Mouse (Mus musculus) testis, adult 2 months (tissue): ENCODE measurements around the gene Tspan18. TPM values are rescaled to one million over a fixed set of nuclear protein-coding genes. Genes with fewer than 3 reads are reported as not detected.

Experiments used
- H3K27ac ChIP-seq: fragments of 200-500 bp; 2 replicates; pipeline ENCODE4 v1.5.1; 2012; ENCODE audit warnings: low read depth, low read length; ENCODE audit not compliant: control insufficient read depth, insufficient read depth
- H3K27me3 ChIP-seq: fragments of 200-500 bp; 2 replicates; pipeline ENCODE4 v1.6.1; 2012; ENCODE audit warnings: mild to moderate bottlenecking, low read length, moderate library complexity; ENCODE audit not compliant: control insufficient read depth, insufficient read depth
- H3K36me3 ChIP-seq: fragments of 200-500 bp; 2 replicates; pipeline ENCODE4 v1.6.1; 2012; ENCODE audit warnings: mild to moderate bottlenecking, low read length; ENCODE audit not compliant: control insufficient read depth, insufficient read depth
- H3K4me1 ChIP-seq: fragments of 200-500 bp; 2 replicates; pipeline ENCODE4 v1.6.1; 2012; ENCODE audit warnings: low read length; ENCODE audit not compliant: control insufficient read depth, insufficient read depth
- H3K4me3 ChIP-seq: fragments of 200-500 bp; 2 replicates; pipeline ENCODE4 v1.5.1; 2012; ENCODE audit warnings: low read depth, mild to moderate bottlenecking, low read length, moderate library complexity, mixed read lengths; ENCODE audit not compliant: control insufficient read depth
- CTCF ChIP-seq: fragments of 200-500 bp; IDR thresholded peaks from 2 replicates; pipeline ENCODE4 v1.5.1; 2012; ENCODE audit warnings: low read depth, mild to moderate bottlenecking, inconsistent platforms, low read length, moderate library complexity; ENCODE audit not compliant: control insufficient read depth, insufficient read depth, insufficient replicate concordance
- POLR2A ChIP-seq: fragments of 200-500 bp; IDR thresholded peaks from 2 replicates; pipeline ENCODE4 v1.6.1; 2012; ENCODE audit warnings: low read depth, mild to moderate bottlenecking, inconsistent platforms, low read length, moderate library complexity; ENCODE audit not compliant: control insufficient read depth
- polyA plus RNA-seq: library from polyadenylated mRNA; depleted of rRNA; stranded (reverse); fragments of >200 nt; gene quantifications from 2 replicates; pipeline ENCODE4 v1.2.3, GENCODE M21; 2012

Tspan18 gene
- polyA plus RNA-seq, 1 experiment, result 15.8 TPM

DNA sequence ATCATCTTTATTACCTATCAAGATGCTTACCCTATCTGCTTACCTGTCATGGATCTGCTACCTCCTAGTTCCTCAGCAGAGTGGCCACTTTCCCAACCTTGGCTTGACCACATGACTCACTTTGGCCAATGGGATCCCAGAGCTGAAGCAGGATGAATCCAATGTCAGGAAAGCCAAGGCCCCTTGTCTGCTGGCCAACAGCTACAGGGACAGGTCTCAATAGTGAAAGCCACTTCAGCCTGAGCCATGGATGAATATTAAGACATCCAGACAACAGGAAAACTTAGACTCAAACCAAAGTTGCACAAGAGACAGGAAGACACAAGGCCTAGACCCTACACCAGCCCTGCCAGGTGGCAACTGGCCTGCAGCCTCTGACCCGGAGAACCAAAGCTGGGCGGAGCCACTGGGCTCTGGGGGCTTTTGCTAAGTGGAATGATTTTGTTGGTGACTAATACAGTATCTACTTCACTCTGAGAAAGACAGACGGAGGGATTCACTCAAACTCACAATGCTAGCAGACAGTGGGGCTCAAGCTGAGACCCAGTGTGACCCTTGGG is 65.5 kb downstream of the Tspan18 start:
- no peaks in the 10 kb centered on the region for H3K4me1 ChIP-seq
- TF ChIP-seq POLR2A, result no peak
- no peak for TF ChIP-seq CTCF
- H3K36me3 ChIP-seq, result no peaks in the 10 kb centered on the region
- no peak overlapping the region for H3K27ac ChIP-seq
- no peaks in the 10 kb centered on the region for H3K27me3 ChIP-seq
- no peak overlapping the region for H3K4me3 ChIP-seq

DNA sequence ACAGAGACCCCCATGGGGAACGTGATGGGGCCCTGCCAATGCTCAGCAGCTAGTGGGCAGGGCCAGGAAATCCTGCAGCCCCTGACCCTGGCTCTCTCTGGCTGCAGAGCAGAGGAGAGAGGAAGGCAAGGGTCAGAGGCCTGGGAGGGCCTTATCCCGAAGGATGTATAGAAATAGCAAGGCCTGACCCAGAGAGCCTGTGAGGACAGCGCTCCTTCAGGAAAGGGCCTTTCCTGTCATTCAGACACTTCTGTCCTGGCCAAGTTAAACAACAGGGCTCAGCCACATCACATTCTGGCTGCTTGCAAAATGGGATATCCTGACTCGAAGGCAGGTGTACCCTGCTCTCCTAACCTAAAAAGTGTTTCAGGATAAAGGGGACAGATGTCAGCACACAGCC is 66.5 kb downstream of the Tspan18 start:
- H3K27me3 ChIP-seq, result no peaks in the 10 kb centered on the region
- no peak overlapping the region for H3K4me3 ChIP-seq
- no peaks in the 10 kb centered on the region for H3K36me3 ChIP-seq
- no peak for TF ChIP-seq POLR2A
- H3K4me1 ChIP-seq, result 0 out of 2 replicates have a peak, but pooled peaks cover 2% of the 10 kb centered on the region
- H3K27ac ChIP-seq, result no peak overlapping the region

DNA sequence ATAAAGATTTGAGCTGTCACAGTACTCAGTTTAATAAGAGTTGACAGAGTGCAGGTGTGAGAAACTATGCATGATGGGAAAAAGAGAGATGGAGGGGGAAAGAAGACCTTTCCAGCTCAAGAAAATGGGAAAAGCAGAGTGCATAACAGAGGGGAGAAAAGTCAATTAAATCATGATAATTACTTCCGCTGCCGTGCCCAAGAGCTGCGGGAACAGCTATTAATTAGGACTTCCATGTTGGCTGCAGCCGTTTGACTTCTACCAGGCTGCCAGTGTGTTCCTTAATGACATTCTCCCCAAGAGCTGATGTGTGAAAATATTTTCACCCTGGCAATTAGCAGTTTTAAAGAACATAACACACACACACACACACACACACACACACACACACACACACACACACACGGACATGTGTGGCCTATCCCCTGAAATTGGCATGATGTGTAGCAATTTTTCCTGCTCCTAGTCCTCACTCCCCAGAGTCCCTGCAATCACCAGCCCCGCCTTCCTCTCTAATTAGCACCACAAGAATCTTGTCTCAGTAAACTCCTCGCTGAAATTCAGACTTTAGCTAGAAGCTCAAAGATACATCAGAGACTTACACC is 67.6 kb downstream of the Tspan18 start:
- Histone ChIP-seq H3K27ac (no peak overlapping the region), H3K36me3 (no peaks in the 10 kb centered on the region), H3K27me3 (no peaks in the 10 kb centered on the region), H3K4me3 (no peak overlapping the region), H3K4me1 (0 out of 2 replicates have a peak, but pooled peaks cover 2% of the 10 kb centered on the region)
- TF ChIP-seq CTCF, result no peak
- no peak for TF ChIP-seq POLR2A

DNA sequence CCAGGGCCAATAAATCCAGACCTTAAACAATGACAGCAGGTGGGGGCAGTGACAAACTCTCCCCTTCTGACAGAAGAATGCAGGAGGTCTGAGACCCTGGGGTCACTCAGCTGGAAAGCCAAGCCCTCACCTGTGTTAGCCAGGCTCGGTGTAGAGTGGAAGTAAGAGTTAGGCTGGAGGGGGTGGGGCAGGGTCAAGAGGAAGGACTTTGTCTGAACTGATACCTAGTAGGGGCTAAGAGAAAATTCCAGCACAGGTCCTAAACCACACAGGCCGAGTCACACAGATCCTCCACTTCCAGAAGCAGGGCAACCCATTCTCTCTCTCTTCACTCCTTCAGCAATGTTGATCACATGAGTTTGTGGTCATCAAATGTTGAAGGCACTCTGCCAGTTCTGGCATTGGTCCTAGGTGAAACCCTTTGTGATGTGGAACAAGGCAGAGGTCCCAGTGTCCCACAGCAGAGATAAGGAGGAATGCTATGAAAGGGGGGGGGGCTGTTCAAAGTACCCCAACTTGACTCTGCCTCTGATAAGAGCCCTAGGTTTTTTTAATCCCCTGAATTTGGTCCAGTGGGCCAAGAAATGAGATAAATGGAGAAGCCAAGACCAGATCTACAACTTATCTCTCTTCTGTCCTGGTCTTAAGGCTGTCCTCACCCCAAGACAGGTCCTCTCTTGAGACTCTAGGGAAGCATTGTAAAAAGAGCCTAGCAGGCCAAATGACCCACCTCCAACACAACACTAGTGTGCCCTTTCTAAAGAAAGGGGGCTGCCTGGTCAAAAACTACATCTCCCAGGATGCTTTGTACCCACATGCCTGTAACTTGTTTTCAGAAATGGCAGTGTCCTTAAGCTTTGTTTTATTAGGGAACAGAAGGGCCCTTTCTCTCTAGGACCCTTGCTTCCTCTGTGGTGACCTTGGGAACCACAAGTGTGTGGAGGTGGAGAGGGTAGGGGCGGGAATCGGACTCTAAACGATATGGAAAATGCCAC is 71.7 kb downstream of the Tspan18 start:
- H3K36me3 ChIP-seq, result no peaks in the 10 kb centered on the region
- peak overlapping the region; percentile 33; the same call in 1 of the 2 replicates for H3K27ac ChIP-seq
- peaks cover 2% of the 10 kb centered on the region; the same call in 1 of the 2 replicates for H3K4me1 ChIP-seq
- no peak for TF ChIP-seq POLR2A
- TF ChIP-seq CTCF, result no peak
- H3K4me3 ChIP-seq, result no peak overlapping the region
- no peaks in the 10 kb centered on the region for H3K27me3 ChIP-seq

- Histone ChIP-seq H3K36me3 (no peaks in the 10 kb centered on the region), H3K27ac (peak overlapping the region; percentile 9; the same call in 1 of the 2 replicates), H3K4me1 (peaks cover 2% of the 10 kb centered on the region; the same call in 1 of the 2 replicates)
These were observed 72.6 kb downstream of the Tspan18 start for GRCm38 (mm10) chr2:93261521-93262290.

GRCm38 (mm10) chr2:93257634-93258033 is 76.7 kb downstream of the Tspan18 start:
- H3K4me1 ChIP-seq, result no peaks in the 10 kb centered on the region; the same call in 1 of the 2 replicates

More at GRCm38 (mm10) chr2:93261521-93262290, 72.6 kb downstream of the Tspan18 start:
- Histone ChIP-seq H3K27me3 (no peaks in the 10 kb centered on the region), H3K4me3 (no peak overlapping the region)
- TF ChIP-seq POLR2A (no peak), CTCF (no peak)

More at GRCm38 (mm10) chr2:93257634-93258033, 76.7 kb downstream of the Tspan18 start:
- no peak overlapping the region for H3K4me3 ChIP-seq
- TF ChIP-seq POLR2A, result no peak
- no peak for TF ChIP-seq CTCF
- no peaks in the 10 kb centered on the region for H3K27me3 ChIP-seq
- no peak overlapping the region for H3K27ac ChIP-seq
- no peaks in the 10 kb centered on the region for H3K36me3 ChIP-seq
